Mouse (Mus musculus): ENCODE results near the gene Vapa. TPM values are rescaled to one million over a fixed set of nuclear protein-coding genes. Genes with fewer than 3 reads are reported as not detected.
"Not testable (repeated sequence)": the region's sequence is repeated elsewhere in the genome, so short reads cannot be mapped to it uniquely, and the experiment has no call there.

Vapa gene
- total RNA-seq, 2 experiments from 2014 or later: 138 to 182 TPM

DNA sequence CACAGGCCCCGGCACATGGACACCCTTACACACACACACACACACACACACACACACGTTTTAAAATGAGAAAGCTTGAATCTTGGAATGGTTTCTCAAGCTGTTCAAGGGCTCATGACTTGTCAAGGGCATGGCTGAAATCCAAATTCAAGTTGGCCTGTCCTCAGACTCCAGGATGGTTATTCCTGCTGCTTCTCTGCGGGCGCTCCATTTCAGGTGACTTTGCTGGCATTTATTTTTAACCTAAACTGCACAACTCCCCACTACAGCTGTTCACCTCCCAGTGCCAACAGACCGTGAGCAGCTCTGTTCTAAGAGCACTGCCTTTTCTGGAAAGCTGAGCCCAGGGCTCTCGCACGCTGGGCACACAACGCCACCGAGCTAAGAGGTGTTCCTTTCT, 41.5 kb downstream of the Vapa start:
- peak in 1 of 2 experiments; percentile 25 for DNase-seq (ENCODE audit: low spot score in 2 of 2)

DNA sequence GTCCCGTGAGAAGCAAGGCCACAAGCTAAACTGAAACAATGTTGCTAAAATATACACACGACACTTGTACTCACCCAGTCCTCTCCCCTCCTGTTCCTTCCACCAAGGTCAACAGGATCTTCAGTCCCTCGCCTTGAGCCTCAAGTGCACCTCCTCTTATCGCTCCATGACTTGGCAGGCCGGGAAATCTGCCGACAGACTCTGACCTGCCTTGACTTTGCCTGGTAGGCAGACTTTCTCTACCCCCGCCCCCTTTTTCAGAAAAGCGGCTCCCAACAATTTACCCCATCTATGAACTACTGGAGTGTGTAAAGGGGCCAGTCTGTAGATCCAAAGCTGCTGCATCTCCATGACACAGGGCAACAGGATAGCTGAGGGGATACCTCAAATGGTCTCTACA, 41.9 kb downstream of the Vapa start:
- no peak for DNase-seq (ENCODE audit: low spot score in 2 of 2)

DNA sequence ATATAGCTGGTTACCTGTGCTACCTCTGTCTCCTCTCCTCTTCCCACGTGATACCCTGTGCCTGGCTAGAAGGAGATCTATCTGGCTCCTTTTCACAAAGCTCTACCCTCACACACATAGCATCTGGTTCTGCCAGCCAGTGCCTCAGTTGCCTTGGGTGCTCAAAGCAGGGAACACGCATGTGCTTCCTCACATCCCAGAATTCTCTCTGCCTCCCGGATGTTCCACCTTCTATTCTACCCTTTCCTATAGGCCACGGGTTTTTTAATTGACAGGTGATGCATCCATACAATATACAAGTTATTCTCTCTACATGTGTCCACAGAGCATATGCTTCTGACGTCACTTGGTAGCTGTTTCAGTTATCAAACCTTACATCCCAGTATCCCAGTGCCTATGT, 49.2 kb downstream of the Vapa start:
- no peak for DNase-seq (ENCODE audit: low spot score in 2 of 2)

DNA sequence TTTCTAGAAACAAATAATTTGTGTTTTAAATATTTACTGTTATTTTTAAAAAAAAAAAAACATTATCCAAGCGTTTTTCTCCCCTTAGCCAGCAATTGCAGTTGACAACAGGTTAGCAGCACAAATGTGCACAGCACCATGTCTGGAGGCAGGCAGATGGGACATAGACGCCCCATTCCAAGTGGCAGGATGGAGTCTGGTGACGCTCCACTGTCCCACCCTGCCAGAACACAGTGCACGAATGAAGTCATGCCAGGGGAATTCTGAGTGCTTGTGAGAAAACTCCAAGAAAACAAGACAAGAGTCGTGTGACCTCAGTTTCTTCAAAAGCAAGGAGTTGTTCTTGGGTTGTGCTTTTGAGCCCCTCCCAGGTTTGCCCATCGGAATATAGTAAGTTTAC, 50.0 kb downstream of the Vapa start:
- no peak for DNase-seq (ENCODE audit: low spot score in 2 of 2)

- peak; percentile 60 to 62 for DNase-seq (ENCODE audit: low spot score in 2 of 2)
Measured at GRCm38 (mm10) chr17:65562761-65563160, 50.6 kb downstream of the Vapa start.

- DNase-seq (ENCODE audit: low spot score in 2 of 2): no peak
Measured at GRCm38 (mm10) chr17:65561361-65562015, 51.9 kb downstream of the Vapa start.

DNA sequence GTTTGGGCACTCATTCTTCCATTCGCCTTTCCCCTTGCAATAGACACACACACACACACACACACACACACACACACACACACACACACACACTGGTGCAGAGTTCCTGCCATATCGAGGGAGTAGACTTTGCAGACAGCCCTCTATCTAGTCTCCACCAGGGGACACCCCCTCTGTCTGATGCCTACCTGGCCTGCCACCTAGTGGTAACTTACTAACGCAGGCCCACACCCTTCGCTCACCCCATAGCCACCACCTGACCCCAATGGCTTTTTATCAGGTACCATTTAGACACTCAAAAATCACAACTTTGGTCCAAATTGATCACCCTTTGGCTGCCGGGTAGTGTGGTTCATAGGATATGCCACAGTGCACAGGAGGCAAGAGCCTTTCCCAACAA, 54.1 kb downstream of the Vapa start:
- DNase-seq (ENCODE audit: low spot score in 2 of 2): no peak

GRCm38 (mm10) chr17:65558788-65559187, 54.6 kb downstream of the Vapa start:
- DNase-seq (ENCODE audit: low spot score in 2 of 2): no peak

- DNase-seq (ENCODE audit: low spot score in 2 of 2): peak; percentile 56 to 61
Measured at GRCm38 (mm10) chr17:65558217-65558616, 55.1 kb downstream of the Vapa start.

DNA sequence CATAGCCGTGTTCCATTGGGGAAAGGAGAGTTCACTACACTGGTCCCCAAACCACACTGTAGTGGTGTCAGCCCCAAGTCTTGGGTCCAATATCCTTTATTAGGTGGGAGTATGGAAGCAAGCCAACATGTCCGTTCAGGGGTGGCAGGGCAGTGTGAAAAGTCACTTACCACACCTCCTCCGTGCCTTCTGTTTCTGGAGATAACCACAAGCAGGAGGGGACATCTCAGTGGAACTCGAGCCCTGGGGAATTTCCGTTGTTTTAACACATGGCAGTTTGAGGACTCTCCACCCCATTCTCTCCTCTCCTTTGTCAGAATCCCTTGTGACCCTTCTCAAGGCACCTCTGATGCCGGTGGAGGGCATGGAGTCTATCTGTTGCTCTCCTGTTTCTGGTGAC, 56.1 kb downstream of the Vapa start:
- no peak for DNase-seq (ENCODE audit: low spot score in 2 of 2)

- no peak for DNase-seq (ENCODE audit: low spot score in 2 of 2)
Measured at GRCm38 (mm10) chr17:65556798-65557197, 56.6 kb downstream of the Vapa start.

DNA sequence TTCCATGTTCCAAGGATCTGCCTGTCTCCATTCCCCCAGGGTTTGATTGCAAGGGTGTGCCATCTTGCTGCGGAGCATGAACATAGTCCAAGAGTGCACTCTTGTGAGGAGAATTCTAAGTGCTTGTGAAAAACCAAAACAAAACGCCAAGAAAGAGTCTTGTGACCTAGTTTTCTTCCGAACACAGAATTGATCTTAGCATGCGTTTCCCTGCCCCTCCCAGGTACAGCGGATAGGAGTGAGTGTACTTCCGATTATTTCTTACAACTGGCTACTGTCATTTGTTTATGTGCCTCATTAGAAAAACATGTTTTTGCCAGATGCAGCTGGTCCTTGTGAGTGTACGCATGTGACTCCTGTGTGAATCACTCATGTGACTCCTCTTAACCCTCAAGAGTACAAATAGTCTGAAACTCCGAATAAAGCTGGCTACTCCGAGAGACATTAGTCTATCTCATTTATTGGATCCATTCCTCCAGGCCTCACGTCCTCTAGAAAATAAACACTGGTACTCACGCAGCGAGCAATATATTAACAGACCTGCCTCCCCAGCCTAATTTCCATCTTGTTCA, 60.8 kb downstream of the Vapa start:
- no peak for DNase-seq (ENCODE audit: low spot score in 2 of 2)

- no peak for DNase-seq (ENCODE audit: low spot score in 2 of 2)
Measured at GRCm38 (mm10) chr17:65550357-65550756, 63.0 kb downstream of the Vapa start.

- peak in 1 of 2 experiments; percentile 12 for DNase-seq (ENCODE audit: low spot score in 2 of 2)
Measured at GRCm38 (mm10) chr17:65548698-65549365, 64.5 kb downstream of the Vapa start.

- not testable (repeated sequence) for DNase-seq (ENCODE audit: low spot score in 2 of 2)
Measured at GRCm38 (mm10) chr17:65546221-65546620, 67.1 kb downstream of the Vapa start.

- no peak for DNase-seq (ENCODE audit: low spot score in 2 of 2)
Measured at GRCm38 (mm10) chr17:65540441-65541272, 72.7 kb downstream of the Vapa start, which contains the start of gene Tmem232. TSS of gene Tmem232 (minus strand) at chr17:65540782.

DNA sequence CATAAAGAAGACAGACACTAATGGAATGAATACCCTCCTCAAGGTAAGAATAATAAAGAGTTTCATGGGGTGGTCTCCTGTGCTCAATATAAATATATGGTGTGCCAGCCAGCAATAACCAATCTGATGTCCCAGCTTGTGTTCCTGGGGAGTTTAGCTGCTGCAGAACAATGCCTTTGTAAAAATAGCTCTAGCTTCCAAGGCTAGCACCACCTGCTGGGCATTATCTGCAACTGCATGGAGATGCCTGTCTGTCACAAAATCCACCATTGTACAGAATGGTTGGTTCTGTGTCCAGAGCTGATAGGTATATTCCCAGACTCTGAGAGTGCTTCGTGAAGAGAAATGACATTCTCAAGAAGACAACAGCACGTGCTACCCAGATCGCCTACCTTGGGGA, 77.2 kb downstream of the Vapa start:
- peak; percentile 29 for DNase-seq (ENCODE audit: low spot score in 2 of 2)

GRCm38 (mm10) chr17:65532381-65532780, 81.0 kb downstream of the Vapa start:
- DNase-seq (ENCODE audit: low spot score in 2 of 2): not testable (repeated sequence)

Measured in adrenal gland, adult 18-20 months (tissue).